Mouse (Mus musculus) frontal cortex, postnatal 36 days (tissue): ENCODE data around the gene Tmem189.

Experiments used
- DNase-seq, 2 experiments: peaks; one replicate each; pipeline ENCODE4 v3.0.0; 2022; ENCODE audit warnings: low spot score in 2 of 2

The Tmem189 gene

GRCm38 (mm10) chr2:167593551-167594250, 95.9 kb downstream of the Tmem189 start:
- no peak for DNase-seq
